Mouse (Mus musculus): ENCODE results near the gene Cep63.

DNA sequence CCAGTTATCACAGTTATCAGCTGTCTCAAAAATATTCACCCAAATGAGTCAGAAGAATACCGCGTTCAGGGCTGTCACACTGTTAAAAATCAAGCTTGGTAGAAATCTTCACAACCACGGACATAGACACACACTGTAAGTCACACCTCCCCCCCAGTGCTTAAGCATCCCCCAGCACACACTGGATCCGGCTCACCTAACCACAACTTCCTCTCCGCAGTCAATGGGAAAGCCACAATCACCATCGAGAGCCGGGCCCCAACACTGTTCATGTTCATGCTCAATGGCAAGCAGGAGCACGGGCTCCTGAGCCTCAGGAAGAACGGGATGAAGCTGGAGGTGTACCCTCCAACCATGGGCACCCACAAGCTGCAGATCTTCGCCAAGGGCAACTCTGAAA, 84.7 kb downstream of the Cep63 start:
- TF ChIP-seq REST (IDR thresholded peaks at IDR 0.05; ENCODE audit: insufficient read depth, insufficient read length) (no peak), USF1 (IDR thresholded peaks at IDR 0.05; ENCODE audit: low read depth) (no peak)

All from myocyte (in vitro differentiated cells).